Mouse (Mus musculus) liver, postnatal 0 days (tissue): Measurements from ENCODE around the gene Napsa. TPM values are rescaled to one million over a fixed set of nuclear protein-coding genes. Genes with fewer than 3 reads are reported as not detected.

ENCODE experiments used
- ATAC-seq: fragments of 200-750 bp; cut with Nextera tagmentation; 2 replicates; pipeline ENCODE4 v1.8.0; 2017; ENCODE audit warnings: mild to moderate bottlenecking, moderate library complexity
- DNase-seq: peaks from one replicate; pipeline ENCODE4 v3.0.0-alpha.2; 2016
- H3K27ac ChIP-seq: fragments of 300-500 bp; sonication (generic); 2 replicates; pipeline ENCODE4 v1.5.1; 2014; ENCODE audit warnings: antibody characterized with exemption, moderate library complexity, mild to moderate bottlenecking, low read depth
- H3K27me3 ChIP-seq: fragments of 300-500 bp; sonication (generic); 2 replicates; pipeline ENCODE4 v1.6.1; 2014; ENCODE audit warnings: low read length, control low read depth, mixed read lengths; ENCODE audit not compliant: insufficient read depth
- H3K36me3 ChIP-seq: fragments of 300-500 bp; sonication (generic); replicated peaks from 2 replicates; pipeline ENCODE4 v1.6.1; 2014; ENCODE audit warnings: mild to moderate bottlenecking, control low read depth, low read length, moderate library complexity, mixed read lengths; ENCODE audit not compliant: insufficient read depth
- H3K4me1 ChIP-seq: fragments of 300-500 bp; sonication (generic); 2 replicates; pipeline ENCODE4 v1.6.1; 2014; ENCODE audit warnings: antibody characterized with exemption, mild to moderate bottlenecking, control low read depth; ENCODE audit not compliant: insufficient read depth
- H3K4me2 ChIP-seq: fragments of 300-500 bp; sonication (generic); 2 replicates; pipeline ENCODE4 v1.6.1; 2014; ENCODE audit warnings: low read depth, mild to moderate bottlenecking, low read length, moderate library complexity, mixed read lengths
- H3K4me3 ChIP-seq: fragments of 300-500 bp; sonication (generic); 2 replicates; pipeline ENCODE4 v1.5.1; 2014; ENCODE audit warnings: low read depth, low read length
- H3K9ac ChIP-seq: fragments of 300-500 bp; sonication (generic); replicated peaks from 2 replicates; pipeline ENCODE4 v1.6.1; 2014; ENCODE audit warnings: mild to moderate bottlenecking, moderate library complexity
- H3K9me3 ChIP-seq: fragments of 300-500 bp; sonication (generic); 2 replicates; pipeline ENCODE4 v1.6.1; 2016; ENCODE audit warnings: mild to moderate bottlenecking, control low read depth, low read length, mixed read lengths
- CTCF ChIP-seq: sonication (generic); IDR thresholded peaks from 2 replicates; pipeline ENCODE4 v1.5.1; 2016; ENCODE audit warnings: antibody characterized with exemption, low read depth
- EP300 ChIP-seq: IDR thresholded peaks from 2 replicates; pipeline ENCODE4 v1.6.1; 2016; ENCODE audit warnings: antibody characterized with exemption, low read depth, mild to moderate bottlenecking
- WGBS: fragments of 180-500 bp; shearing (Covaris S2); extraction: QIAGEN DNeasy Blood & Tissue Kit; methylation state at CpG from one replicate; pipeline ENCODE4 v1.1.7; 2014; ENCODE audit not compliant: insufficient replicate concordance; 5-methylcytosine and 5-hydroxymethylcytosine counted together
- polyA plus RNA-seq: library from polyadenylated mRNA; unstranded; fragments of >200 nt; fragmentation: Nextera tagmentation; extraction: Ambion mirVana; gene quantifications from 2 replicates; pipeline ENCODE4 v1.2.1, GENCODE M21; 2015

The Napsa gene
- polyA plus RNA-seq, 1 experiment from 2014 or later, result 17.8 TPM

DNA sequence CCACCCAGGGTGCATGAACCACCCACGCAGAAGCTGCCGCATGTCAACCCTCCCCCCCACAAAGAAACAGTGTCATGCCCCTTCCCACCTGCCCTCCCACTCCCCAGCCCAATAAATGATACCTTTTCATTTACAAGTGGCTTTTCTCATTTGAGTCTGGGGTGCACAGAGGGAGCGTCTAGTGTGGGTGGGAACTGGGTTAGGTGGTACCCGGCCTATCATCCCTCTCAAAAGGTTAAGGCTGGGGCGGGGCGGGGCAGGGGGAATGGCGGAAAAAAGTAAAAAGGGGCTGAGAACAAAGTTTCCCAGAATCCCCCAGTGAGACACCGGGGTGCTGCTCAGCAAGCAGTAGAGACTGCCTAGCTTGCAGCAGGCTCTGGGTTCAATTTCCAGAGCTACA is 32.4 kb downstream of the Napsa start:
- H3K9ac ChIP-seq, result no peak overlapping the region
- H3K4me2 ChIP-seq, result peak overlapping the region; percentile 58
- DNase-seq, result no peak
- no peaks in the 10 kb centered on the region for H3K36me3 ChIP-seq
- no peak overlapping the region for H3K27ac ChIP-seq
- no peaks in the 10 kb centered on the region for H3K9me3 ChIP-seq
- TF ChIP-seq CTCF, result no peak
- TF ChIP-seq EP300, result no peak
- WGBS, result 8% methylated on average over 8 of the region's 8 CpGs
- peaks cover 58% of the 10 kb centered on the region for H3K27me3 ChIP-seq
- H3K4me1 ChIP-seq, result peaks cover 4% of the 10 kb centered on the region; the same call in 1 of the 2 replicates
- H3K4me3 ChIP-seq, result no peak overlapping the region
- ATAC-seq, result no peak

DNA sequence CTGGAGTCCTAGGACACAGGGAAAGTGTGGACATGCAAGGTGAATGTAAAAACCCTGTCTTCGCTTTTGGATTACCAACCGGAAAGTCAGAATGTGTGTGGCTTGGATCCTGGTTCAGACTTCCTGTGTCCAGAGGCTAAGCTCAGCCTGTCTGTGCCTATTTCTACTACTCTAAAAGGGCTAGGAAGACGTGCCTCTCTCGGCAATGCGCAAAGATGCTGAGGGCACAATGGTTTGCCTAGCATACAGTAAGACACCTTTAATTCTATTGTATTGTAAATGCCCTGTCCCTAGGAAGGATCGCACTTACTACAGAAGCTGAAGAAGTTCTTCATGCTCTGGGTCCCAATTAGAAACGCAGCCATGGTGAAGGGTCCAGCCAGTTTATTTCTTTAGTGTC is 33.3 kb downstream of the Napsa start:
- no peak for ATAC-seq

DNA sequence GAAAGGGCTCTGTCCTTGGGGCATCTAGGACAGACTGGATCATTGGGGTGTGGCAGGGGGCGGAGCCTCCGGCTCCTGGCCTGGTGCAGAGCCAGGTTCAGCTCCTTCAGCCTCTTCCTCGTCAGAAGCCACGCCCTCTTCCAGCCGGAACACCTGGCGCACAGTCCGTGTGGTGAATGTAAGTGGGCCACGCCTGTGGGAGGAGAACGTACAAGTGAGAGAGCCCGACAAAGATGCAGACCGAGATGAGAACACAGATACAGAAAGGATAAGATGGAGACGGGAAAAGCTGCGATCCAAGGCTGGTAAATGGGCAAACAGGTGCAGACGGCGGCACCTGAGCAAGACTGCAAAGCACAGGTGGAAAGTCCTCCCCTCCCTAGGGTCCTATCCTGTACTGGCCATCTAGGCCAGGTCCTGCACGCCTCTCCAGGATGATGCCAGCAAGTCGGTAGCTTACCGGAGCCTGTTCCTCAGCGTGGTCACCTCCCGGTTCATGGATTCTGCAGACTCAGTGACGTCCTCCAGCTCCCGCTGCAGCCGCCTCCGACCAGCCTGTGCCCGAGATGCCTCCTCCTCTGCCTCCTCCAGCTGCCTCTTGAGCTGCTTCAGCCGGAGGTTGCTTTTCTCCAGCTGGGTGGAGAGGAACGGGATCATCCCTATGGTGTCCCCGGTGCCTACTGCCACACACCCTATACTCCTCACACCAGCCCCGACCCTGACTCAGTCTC is 34.2 kb downstream of the Napsa start:
- Histone ChIP-seq H3K27ac (no peak overlapping the region), H3K36me3 (no peaks in the 10 kb centered on the region), H3K9me3 (no peaks in the 10 kb centered on the region), H3K4me3 (no peak overlapping the region), H3K27me3 (peaks cover 54% of the 10 kb centered on the region), H3K9ac (no peak overlapping the region), H3K4me2 (no peak overlapping the region), H3K4me1 (peaks cover 4% of the 10 kb centered on the region; the same call in 1 of the 2 replicates)
- ATAC-seq (no peak), DNase-seq (no peak)
- TF ChIP-seq CTCF (no peak), EP300 (no peak)
- 7% methylated on average over 29 of the region's 29 CpGs for WGBS

More for the DNA sequence above, 33.3 kb downstream of the Napsa start:
- Histone ChIP-seq H3K4me2 (no peak overlapping the region), H3K36me3 (no peaks in the 10 kb centered on the region), H3K9me3 (no peaks in the 10 kb centered on the region), H3K4me1 (peaks cover 4% of the 10 kb centered on the region; the same call in 1 of the 2 replicates), H3K9ac (no peak overlapping the region), H3K27ac (no peak overlapping the region), H3K27me3 (peaks cover 58% of the 10 kb centered on the region), H3K4me3 (no peak overlapping the region)
- no peak for TF ChIP-seq CTCF
- no peak for TF ChIP-seq EP300
- DNase-seq, result no peak
- WGBS, result 35% methylated on average over 7 of the region's 7 CpGs

DNA sequence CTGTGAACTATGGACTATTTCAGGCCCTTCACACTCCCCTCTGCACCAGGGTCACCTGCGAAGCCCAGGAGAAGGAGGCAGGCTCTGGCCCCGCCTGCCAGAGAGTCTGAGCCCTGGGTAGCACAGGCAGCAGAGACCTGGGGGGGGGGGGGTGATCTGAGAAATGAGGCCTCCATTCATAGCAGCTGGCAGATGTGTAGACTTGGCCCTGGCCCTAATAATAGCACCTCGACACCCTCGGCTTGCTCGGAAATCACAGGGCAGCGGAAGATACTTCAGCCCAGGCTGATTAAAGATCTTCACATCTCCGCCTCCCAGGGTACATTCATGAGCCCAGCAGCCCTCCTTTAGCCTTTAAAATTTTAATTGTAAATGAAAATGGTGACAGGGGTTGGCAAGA is 40.0 kb downstream of the Napsa start:
- H3K4me2 ChIP-seq, result no peak overlapping the region
- H3K27ac ChIP-seq, result no peak overlapping the region
- no peaks in the 10 kb centered on the region for H3K36me3 ChIP-seq
- 69% methylated on average over 7 of the region's 7 CpGs for WGBS
- no peak overlapping the region for H3K9ac ChIP-seq
- TF ChIP-seq CTCF, result no peak
- TF ChIP-seq EP300, result no peak
- no peaks in the 10 kb centered on the region for H3K9me3 ChIP-seq
- DNase-seq, result no peak
- no peak for ATAC-seq
- peaks cover 16% of the 10 kb centered on the region for H3K27me3 ChIP-seq
- no peaks in the 10 kb centered on the region for H3K4me1 ChIP-seq
- H3K4me3 ChIP-seq, result no peak overlapping the region

DNA sequence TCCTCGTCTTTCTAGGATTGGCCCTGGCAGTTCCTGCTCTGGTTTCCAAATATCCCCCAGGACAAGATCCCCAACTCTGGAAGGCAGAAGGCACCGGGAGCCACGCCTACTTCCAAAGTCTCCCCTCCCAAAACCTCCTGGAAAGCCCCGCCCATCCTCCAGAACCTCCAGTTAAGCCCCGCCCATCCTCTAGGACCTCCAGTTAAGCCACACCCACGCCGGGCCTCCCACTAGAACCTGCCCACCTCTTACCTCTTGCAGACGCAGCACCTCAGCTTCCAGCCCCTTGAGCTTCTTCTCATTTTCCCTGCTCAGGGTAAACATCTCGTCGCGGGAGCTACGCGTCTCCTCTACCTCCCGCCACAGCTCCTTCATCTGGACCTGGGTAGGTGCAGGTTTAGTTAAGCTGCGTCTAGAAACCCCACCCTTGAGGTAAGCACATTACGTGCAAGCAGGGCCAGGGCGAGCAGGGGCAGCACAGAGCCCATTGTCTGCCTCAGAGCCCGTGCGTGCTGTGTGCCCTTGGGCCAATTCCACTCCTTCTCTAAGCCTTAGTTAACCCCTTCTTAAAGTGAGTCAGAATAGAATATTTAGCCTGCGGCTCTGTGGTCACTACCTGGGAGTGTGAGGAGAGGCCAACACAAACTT is 42.0 kb downstream of the Napsa start:
- Histone ChIP-seq H3K4me3 (no peak overlapping the region), H3K4me1 (no peaks in the 10 kb centered on the region), H3K9me3 (no peaks in the 10 kb centered on the region), H3K27ac (no peak overlapping the region), H3K27me3 (peaks cover 16% of the 10 kb centered on the region), H3K4me2 (no peak overlapping the region), H3K9ac (no peak overlapping the region), H3K36me3 (no peaks in the 10 kb centered on the region)
- WGBS, result 8% methylated on average over 20 of the region's 20 CpGs
- no peak for DNase-seq
- TF ChIP-seq EP300 (no peak), CTCF (no peak)
- no peak for ATAC-seq

DNA sequence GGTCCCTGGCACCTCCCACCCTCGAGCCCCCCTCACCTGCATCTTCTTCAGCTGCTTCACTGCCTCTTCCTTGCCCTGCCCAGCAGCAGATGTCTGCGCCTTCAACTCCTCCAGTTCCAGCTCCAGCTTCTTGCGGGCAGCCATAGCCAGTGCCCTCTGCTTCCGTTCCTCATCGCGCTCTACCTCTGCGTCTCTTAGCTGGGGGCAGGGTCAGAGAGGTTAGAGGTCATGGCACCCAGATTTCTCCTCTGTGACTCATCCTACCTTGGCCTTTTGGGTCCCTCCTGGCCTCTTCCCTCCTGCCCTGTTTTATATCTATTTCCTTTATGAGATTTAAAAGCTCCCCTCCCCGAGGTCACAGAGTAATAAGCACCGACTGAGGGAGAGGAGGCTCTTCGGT is 43.1 kb downstream of the Napsa start:
- Histone ChIP-seq H3K27me3 (peaks cover 16% of the 10 kb centered on the region), H3K9ac (no peak overlapping the region), H3K4me2 (no peak overlapping the region), H3K4me3 (no peak overlapping the region), H3K27ac (no peak overlapping the region), H3K9me3 (peaks cover 2% of the 10 kb centered on the region; the same call in 1 of the 2 replicates), H3K4me1 (no peaks in the 10 kb centered on the region), H3K36me3 (no peaks in the 10 kb centered on the region)
- no peak for DNase-seq
- no peak for ATAC-seq
- 9% methylated on average over 10 of the region's 10 CpGs for WGBS
- TF ChIP-seq CTCF, result no peak
- no peak for TF ChIP-seq EP300
